Mouse (Mus musculus): ENCODE measurements around the gene Mycbp2. TPM values are rescaled to one million over a fixed set of nuclear protein-coding genes. Genes with fewer than 3 reads are reported as not detected.
A peak's percentile ranks its signal among the peaks of the same experiment; 100 is the strongest.

The Mycbp2 gene
- polyA plus RNA-seq (2014; fragmentation: Nextera tagmentation; extraction: Ambion mirVana) = 33.3 and 38.1 TPM in 2 replicates

GRCm38 (mm10) chr14:103346729-103347505, at the start of gene Mycbp2:
TSS of gene Mycbp2 (minus strand) at chr14:103346814.
- 6% methylated on average over 30 of the region's 41 CpGs for WGBS
- Histone ChIP-seq H3K4me3 (ENCODE audit: low read depth, low read length) (peak within 1 kb of the TSS; percentile 85), H3K4me1 (replicated peaks; ENCODE audit: control insufficient read depth, insufficient read depth, low read length) (no peaks in the 10 kb centered on the region; the same call in 1 of the 2 replicates), H3K9ac (ENCODE audit: low read depth, low read length) (peak within 1 kb of the TSS; percentile 83), H3K27ac (ENCODE audit: low read depth, low read length) (peak within 1 kb of the TSS; percentile 96), H3K27me3 (ENCODE audit: control insufficient read depth, insufficient read depth, low read length) (no peaks in the 10 kb centered on the region), H3K36me3 (ENCODE audit: control insufficient read depth, insufficient read depth, low read length) (no peaks in the 10 kb centered on the region), H3K4me2 (replicated peaks; ENCODE audit: low read depth, low read length) (peak within 1 kb of the TSS; percentile 52), H3K9me3 (ENCODE audit: control insufficient read depth, low read length) (no peaks in the 10 kb centered on the region)
- DNase-seq (ENCODE audit: low spot score) (peak; percentile 97), ATAC-seq (ENCODE audit: low FRiP score) (peak; percentile 97)

GRCm38 (mm10) chr14:103392391-103392790, 45.8 kb upstream of the Mycbp2 start:
- no peaks in the 10 kb centered on the region for H3K9me3 ChIP-seq (ENCODE audit: control insufficient read depth, low read length)
- ATAC-seq (ENCODE audit: low FRiP score) = no peak
- WGBS = 72% methylated on average over 7 of the region's 7 CpGs

DNA sequence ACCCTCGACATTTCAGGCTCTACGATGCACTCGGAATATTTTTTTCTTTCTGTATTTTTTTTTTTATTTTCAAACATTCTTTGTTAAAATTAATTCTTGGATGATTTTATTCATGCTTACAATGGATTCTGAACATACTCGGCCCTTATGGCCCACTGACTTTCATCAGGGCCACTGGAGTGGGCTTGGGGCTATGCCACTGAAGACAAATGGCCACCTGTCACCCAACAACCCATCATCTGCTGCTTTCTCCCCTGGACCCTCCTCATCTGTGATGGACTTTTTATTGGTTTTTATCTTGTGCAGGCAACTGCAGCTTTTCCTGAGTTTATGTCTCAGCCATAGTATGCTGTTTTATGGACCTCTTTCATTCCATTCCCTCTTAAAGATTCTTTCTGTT, 40.8 kb upstream of the Mycbp2 start:
- H3K4me1 ChIP-seq (replicated peaks; ENCODE audit: control insufficient read depth, insufficient read depth, low read length) = no peaks in the 10 kb centered on the region
- H3K9ac ChIP-seq (ENCODE audit: low read depth, low read length) = no peak overlapping the region
- no peak for ATAC-seq (ENCODE audit: low FRiP score)
- no peak for DNase-seq (ENCODE audit: low spot score)
- no peak overlapping the region for H3K27ac ChIP-seq (ENCODE audit: low read depth, low read length)
- H3K27me3 ChIP-seq (ENCODE audit: control insufficient read depth, insufficient read depth, low read length) = no peaks in the 10 kb centered on the region
- H3K4me3 ChIP-seq (ENCODE audit: low read depth, low read length) = no peak overlapping the region
- H3K4me2 ChIP-seq (replicated peaks; ENCODE audit: low read depth, low read length) = no peak overlapping the region
- no peaks in the 10 kb centered on the region for H3K9me3 ChIP-seq (ENCODE audit: control insufficient read depth, low read length)
- 85% methylated on average over 4 of the region's 4 CpGs for WGBS
- no peaks in the 10 kb centered on the region for H3K36me3 ChIP-seq (ENCODE audit: control insufficient read depth, insufficient read depth, low read length)

More at GRCm38 (mm10) chr14:103392391-103392790, 45.8 kb upstream of the Mycbp2 start:
- Histone ChIP-seq H3K27me3 (ENCODE audit: control insufficient read depth, insufficient read depth, low read length) (no peaks in the 10 kb centered on the region), H3K4me3 (ENCODE audit: low read depth, low read length) (no peak overlapping the region), H3K4me1 (replicated peaks; ENCODE audit: control insufficient read depth, insufficient read depth, low read length) (no peaks in the 10 kb centered on the region), H3K36me3 (ENCODE audit: control insufficient read depth, insufficient read depth, low read length) (no peaks in the 10 kb centered on the region), H3K27ac (ENCODE audit: low read depth, low read length) (no peak overlapping the region), H3K4me2 (replicated peaks; ENCODE audit: low read depth, low read length) (no peak overlapping the region), H3K9ac (ENCODE audit: low read depth, low read length) (no peak overlapping the region)
- DNase-seq (ENCODE audit: low spot score) = no peak

- H3K4me1 ChIP-seq (replicated peaks; ENCODE audit: control insufficient read depth, insufficient read depth, low read length) = no peaks in the 10 kb centered on the region
- H3K9ac ChIP-seq (ENCODE audit: low read depth, low read length) = no peak overlapping the region
- H3K9me3 ChIP-seq (ENCODE audit: control insufficient read depth, low read length) = no peaks in the 10 kb centered on the region
- H3K27ac ChIP-seq (ENCODE audit: low read depth, low read length) = no peak overlapping the region
- no peak for DNase-seq (ENCODE audit: low spot score)
- H3K4me2 ChIP-seq (replicated peaks; ENCODE audit: low read depth, low read length) = no peak overlapping the region
- H3K36me3 ChIP-seq (ENCODE audit: control insufficient read depth, insufficient read depth, low read length) = no peaks in the 10 kb centered on the region
- no peak for ATAC-seq (ENCODE audit: low FRiP score)
- no peaks in the 10 kb centered on the region for H3K27me3 ChIP-seq (ENCODE audit: control insufficient read depth, insufficient read depth, low read length)
- no peak overlapping the region for H3K4me3 ChIP-seq (ENCODE audit: low read depth, low read length)
- 83% methylated on average over 8 of the region's 8 CpGs for WGBS
Measured at GRCm38 (mm10) chr14:103386871-103387270, 40.3 kb upstream of the Mycbp2 start.

DNA sequence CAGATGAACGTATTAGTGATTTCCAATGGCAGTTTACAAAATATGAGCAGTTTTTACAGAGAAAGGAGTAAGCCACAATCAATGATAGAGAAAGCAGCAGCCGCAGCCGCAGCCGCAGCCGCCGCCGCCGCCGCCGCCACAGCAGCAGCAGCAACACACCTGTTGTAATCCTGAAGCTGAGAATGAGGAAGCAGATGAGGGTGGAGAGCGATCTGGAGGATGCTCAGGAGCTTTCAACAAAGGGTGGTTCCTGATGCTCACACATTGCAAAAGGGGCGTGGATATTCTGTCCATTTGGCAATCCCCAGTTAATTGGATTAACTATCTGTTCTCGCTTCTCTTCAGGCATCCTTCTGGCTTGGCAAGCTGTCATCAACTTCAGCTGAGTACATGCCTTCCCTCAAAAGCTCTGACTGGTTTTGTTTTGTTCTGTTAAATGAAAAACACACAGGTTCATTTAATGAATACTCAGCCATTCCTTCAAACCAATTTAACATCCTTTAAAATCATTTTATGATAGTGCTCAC, 38.5 kb upstream of the Mycbp2 start:
- Histone ChIP-seq H3K36me3 (ENCODE audit: control insufficient read depth, insufficient read depth, low read length) (no peaks in the 10 kb centered on the region), H3K4me1 (replicated peaks; ENCODE audit: control insufficient read depth, insufficient read depth, low read length) (no peaks in the 10 kb centered on the region), H3K27me3 (ENCODE audit: control insufficient read depth, insufficient read depth, low read length) (no peaks in the 10 kb centered on the region), H3K4me2 (replicated peaks; ENCODE audit: low read depth, low read length) (no peak overlapping the region), H3K4me3 (ENCODE audit: low read depth, low read length) (no peak overlapping the region), H3K9ac (ENCODE audit: low read depth, low read length) (no peak overlapping the region), H3K27ac (ENCODE audit: low read depth, low read length) (no peak overlapping the region), H3K9me3 (ENCODE audit: control insufficient read depth, low read length) (no peaks in the 10 kb centered on the region)
- 72% methylated on average over 13 of the region's 13 CpGs for WGBS
- ATAC-seq (ENCODE audit: low FRiP score) (no peak), DNase-seq (ENCODE audit: low spot score) (no peak)

DNA sequence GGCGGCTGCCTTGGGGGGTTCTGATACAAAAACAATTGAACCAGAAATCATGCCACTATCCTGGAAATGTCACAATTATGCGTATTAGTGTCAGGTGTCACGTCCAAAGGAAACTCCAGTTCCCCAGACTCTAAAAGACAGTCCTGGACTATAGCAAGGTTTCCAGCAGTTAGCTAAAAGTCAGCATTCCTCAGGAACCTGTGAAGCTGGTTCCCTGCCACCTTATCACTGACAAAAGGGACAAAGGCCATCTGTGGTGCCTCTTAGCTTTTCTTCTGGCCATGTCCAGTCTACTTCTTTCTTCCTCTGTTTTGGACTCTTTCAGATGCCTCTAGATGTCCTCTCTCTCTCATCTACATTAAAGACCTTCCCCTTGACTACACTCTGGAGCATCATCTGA, 32.1 kb upstream of the Mycbp2 start:
- DNase-seq (ENCODE audit: low spot score) = no peak
- Histone ChIP-seq H3K4me3 (ENCODE audit: low read depth, low read length) (no peak overlapping the region), H3K4me1 (replicated peaks; ENCODE audit: control insufficient read depth, insufficient read depth, low read length) (no peaks in the 10 kb centered on the region), H3K4me2 (replicated peaks; ENCODE audit: low read depth, low read length) (no peak overlapping the region), H3K9ac (ENCODE audit: low read depth, low read length) (no peak overlapping the region), H3K27ac (ENCODE audit: low read depth, low read length) (no peak overlapping the region), H3K36me3 (ENCODE audit: control insufficient read depth, insufficient read depth, low read length) (no peaks in the 10 kb centered on the region), H3K9me3 (ENCODE audit: control insufficient read depth, low read length) (no peaks in the 10 kb centered on the region), H3K27me3 (ENCODE audit: control insufficient read depth, insufficient read depth, low read length) (no peaks in the 10 kb centered on the region)
- no peak for ATAC-seq (ENCODE audit: low FRiP score)
- 81% methylated on average over 3 of the region's 3 CpGs for WGBS

DNA sequence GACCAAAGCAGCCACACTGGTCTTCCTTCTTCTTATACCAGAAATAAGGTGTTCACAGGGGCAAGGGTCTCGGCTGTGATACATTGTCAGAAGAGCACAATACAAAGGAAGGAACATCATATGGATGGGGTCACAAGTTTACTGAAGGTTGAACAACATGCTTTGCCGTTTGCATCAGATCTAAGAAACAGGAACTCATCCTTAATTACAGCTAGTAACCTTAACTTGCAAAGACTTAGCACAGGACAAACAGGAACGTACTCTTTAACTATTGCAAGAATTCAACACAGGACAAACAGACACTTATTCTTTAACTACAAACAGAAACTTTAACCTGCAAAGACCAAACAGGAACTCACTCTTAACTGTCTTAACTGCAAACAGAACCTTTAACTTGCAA, 30.2 kb upstream of the Mycbp2 start:
- Histone ChIP-seq H3K4me1 (replicated peaks; ENCODE audit: control insufficient read depth, insufficient read depth, low read length) (no peaks in the 10 kb centered on the region), H3K27me3 (ENCODE audit: control insufficient read depth, insufficient read depth, low read length) (no peaks in the 10 kb centered on the region), H3K9me3 (ENCODE audit: control insufficient read depth, low read length) (no peaks in the 10 kb centered on the region), H3K9ac (ENCODE audit: low read depth, low read length) (no peak overlapping the region), H3K4me3 (ENCODE audit: low read depth, low read length) (no peak overlapping the region), H3K36me3 (ENCODE audit: control insufficient read depth, insufficient read depth, low read length) (no peaks in the 10 kb centered on the region), H3K27ac (ENCODE audit: low read depth, low read length) (no peak overlapping the region), H3K4me2 (replicated peaks; ENCODE audit: low read depth, low read length) (no peak overlapping the region)
- 89% methylated on average over 3 of the region's 3 CpGs for WGBS
- DNase-seq (ENCODE audit: low spot score) (no peak), ATAC-seq (ENCODE audit: low FRiP score) (no peak)

GRCm38 (mm10) chr14:103375523-103375922, 28.9 kb upstream of the Mycbp2 start:
- Histone ChIP-seq H3K9ac (ENCODE audit: low read depth, low read length) (no peak overlapping the region), H3K4me2 (replicated peaks; ENCODE audit: low read depth, low read length) (no peak overlapping the region), H3K4me1 (replicated peaks; ENCODE audit: control insufficient read depth, insufficient read depth, low read length) (no peaks in the 10 kb centered on the region), H3K36me3 (ENCODE audit: control insufficient read depth, insufficient read depth, low read length) (no peaks in the 10 kb centered on the region), H3K27ac (ENCODE audit: low read depth, low read length) (no peak overlapping the region), H3K27me3 (ENCODE audit: control insufficient read depth, insufficient read depth, low read length) (no peaks in the 10 kb centered on the region), H3K4me3 (ENCODE audit: low read depth, low read length) (no peak overlapping the region), H3K9me3 (ENCODE audit: control insufficient read depth, low read length) (no peaks in the 10 kb centered on the region)
- DNase-seq (ENCODE audit: low spot score) = no peak
- no peak for ATAC-seq (ENCODE audit: low FRiP score)
- WGBS = 86% methylated on average over 1 of the region's 1 CpGs

DNA sequence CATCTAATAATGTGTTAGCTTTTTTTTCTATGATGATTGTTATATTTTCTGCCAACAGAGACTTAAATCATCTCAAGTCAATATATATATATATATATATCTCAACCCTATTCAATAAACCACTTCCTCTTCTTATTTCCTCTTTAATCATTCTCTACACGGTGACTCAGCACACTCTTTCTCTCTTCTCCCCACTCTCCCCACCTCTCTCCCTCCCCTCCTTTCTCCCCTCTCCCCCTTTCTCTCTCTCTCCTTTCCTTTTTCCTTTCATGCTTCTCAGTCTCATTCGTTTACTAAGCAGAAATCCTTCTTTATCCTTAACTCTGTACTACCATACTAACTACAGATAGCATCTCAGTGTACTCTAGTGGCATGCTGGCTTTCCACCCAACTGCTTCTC, 16.6 kb upstream of the Mycbp2 start:
- Histone ChIP-seq H3K4me2 (replicated peaks; ENCODE audit: low read depth, low read length) (no peak overlapping the region), H3K36me3 (ENCODE audit: control insufficient read depth, insufficient read depth, low read length) (no peaks in the 10 kb centered on the region), H3K9me3 (ENCODE audit: control insufficient read depth, low read length) (no peaks in the 10 kb centered on the region), H3K4me1 (replicated peaks; ENCODE audit: control insufficient read depth, insufficient read depth, low read length) (no peaks in the 10 kb centered on the region), H3K27me3 (ENCODE audit: control insufficient read depth, insufficient read depth, low read length) (no peaks in the 10 kb centered on the region), H3K9ac (ENCODE audit: low read depth, low read length) (no peak overlapping the region), H3K27ac (ENCODE audit: low read depth, low read length) (no peak overlapping the region), H3K4me3 (ENCODE audit: low read depth, low read length) (no peak overlapping the region)
- DNase-seq (ENCODE audit: low spot score) (no peak), ATAC-seq (ENCODE audit: low FRiP score) (no peak)
- WGBS = 54% methylated on average over 2 of the region's 2 CpGs
